Mouse (Mus musculus): ENCODE data around the gene Chrm4.

Chrm4 gene

DNA sequence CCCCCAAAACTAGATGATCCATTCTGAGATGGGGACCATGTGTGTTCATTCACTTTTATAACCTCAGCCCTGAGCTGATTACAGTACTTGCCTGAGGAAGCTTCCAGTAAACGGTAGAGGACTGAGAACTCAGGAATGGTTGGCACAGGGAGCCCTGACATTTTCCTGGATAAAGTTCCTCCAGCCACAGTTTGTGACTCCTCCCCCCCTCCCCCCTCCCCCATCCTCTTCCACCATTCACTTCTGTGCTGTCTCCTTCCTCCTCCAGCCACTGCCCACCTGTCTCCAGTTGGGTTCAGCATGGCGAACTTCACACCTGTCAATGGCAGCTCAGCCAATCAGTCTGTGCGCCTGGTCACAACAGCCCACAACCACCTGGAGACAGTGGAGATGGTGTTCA is at the start of gene Chrm4:
TSS of gene Chrm4 (plus strand) at position 301 of the 400 bp plus-strand sequence.
- no peak for DNase-seq (ENCODE audit: low spot score)

DNA sequence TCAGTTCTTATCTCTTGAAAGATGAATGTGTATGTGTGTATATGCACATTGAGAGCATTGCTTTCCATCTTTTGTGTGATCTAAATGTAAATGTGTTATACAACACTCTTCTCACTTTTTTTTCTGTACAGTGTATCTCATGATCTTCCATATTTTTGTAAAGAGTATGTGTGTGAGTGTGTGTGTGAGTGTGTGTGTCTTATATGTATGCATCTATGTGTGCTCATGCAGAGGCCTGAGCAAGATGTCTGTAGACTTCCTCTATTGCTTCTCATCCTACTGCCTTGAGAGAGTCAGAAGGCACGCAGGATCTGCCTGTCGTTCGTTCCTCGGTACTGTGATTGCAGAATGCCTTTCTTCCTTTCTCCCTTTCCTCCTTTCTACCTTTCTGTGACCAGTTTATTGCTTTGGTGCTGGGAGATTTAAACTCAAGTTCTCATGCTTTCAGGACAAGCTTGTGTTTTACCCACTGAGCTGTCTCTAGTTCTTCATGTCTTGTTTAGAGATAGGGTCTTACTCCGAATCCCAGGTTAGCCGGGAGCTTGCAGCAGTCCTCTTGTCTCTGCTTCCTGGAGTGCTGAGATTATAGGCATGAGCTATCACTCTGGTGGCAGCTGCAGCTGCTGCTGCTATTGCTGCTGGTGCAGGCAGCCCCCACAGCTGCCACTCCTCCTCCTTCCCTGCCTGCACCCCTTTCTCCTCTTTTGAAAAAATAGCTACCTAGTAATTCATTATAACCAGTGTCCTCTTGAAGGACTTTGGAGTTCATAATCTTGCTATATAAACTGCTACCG is 48.5 kb upstream of the Chrm4 start:
- no peak for DNase-seq (ENCODE audit: low spot score)

DNA sequence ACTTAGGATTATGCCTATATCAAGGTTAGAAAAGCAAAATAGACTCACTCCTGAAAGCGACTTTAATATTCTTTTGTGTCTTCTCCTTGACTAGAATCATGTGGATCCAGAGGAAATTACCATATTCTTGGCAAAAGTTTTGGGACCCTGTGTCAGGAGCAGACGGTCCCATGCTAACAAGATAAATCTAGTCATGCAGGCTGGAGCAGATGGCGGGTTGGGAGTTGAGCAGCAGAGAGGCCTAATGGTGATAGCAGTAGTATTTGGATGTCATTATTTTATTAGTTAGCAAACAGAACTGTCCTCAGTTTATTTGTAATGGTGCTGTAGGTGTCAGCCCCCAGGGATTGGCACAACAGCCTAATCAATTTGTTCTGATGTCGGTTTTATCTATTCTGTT is 43.1 kb upstream of the Chrm4 start:
- DNase-seq (ENCODE audit: low spot score) = no peak

DNA sequence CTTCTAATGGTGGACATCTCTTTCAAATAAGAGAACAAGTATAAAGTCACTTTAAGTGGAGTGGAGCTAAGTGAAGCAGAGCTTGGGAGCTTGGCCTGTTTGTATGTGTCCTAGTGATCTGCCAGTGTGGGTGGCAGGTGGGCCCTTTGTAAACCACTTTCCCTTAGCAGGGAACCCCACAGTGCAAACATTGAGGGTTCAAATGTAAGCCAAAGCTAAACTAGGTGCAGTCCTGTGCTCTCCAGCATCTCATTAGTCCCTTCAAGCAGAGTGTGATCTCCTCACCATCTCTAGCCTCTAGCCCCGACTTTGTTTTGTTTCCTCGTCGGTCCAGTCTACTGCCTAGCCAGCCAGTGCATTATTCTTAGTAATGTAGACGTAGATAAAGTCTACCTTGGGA is 42.4 kb upstream of the Chrm4 start:
- no peak for DNase-seq (ENCODE audit: low spot score)

DNA sequence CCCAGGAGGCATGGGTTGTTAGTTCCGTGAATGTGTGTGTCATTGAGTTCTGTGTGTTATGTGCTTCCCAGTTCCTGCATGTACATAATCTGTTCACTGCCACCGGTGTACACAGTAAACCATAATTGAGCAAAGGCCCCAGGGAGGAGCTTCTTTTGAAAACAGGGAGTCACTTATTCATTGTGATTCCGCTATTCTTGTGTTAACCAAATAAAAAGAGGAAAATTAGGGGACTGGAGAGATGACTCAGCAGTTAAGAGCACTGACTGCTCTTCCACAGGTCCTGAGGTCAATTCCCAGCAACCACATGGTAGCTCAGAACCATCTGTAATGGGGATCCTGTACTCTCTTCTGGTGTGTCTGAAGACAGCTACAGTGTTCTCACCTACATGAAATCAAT is 32.3 kb upstream of the Chrm4 start:
- DNase-seq (ENCODE audit: low spot score) = no peak

DNA sequence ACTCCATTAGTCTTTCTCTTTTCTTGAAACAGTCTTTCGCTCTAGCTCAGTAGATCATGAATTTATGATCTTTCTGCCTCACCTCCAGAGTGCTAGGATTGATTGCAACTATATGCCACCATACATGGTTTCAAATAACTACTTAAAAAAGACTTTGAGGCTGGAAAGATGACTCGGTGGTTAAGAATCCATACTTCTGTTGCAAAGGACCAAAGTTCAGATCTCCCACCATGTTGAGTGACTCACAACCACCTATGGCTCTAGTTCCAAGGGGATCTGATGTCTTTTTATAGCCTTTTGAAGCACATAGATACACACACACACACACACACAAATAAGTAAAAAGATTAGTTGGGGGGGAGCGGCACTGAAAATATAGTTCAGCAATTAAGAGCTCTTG is 31.6 kb upstream of the Chrm4 start:
- DNase-seq (ENCODE audit: low spot score) = no peak

DNA sequence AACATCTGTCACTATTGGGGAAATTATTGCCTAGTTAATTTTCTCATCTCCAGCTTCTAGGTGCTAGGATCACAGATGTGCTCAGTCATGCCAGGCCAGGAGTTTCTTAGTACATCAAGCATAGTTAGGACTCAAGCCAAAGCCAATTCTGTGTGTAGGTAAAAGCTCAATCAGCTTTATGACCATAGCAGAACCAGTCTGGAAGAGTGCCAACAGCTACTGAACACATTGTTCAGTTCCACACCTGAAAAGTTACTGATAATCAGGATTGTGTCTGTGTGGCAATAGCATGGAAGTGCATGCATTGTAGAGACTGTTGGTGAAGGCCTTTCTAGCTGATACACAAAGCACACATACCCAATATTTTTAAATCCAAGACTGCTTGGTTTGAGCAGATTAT is 29.1 kb upstream of the Chrm4 start:
- DNase-seq (ENCODE audit: low spot score) = no peak

DNA sequence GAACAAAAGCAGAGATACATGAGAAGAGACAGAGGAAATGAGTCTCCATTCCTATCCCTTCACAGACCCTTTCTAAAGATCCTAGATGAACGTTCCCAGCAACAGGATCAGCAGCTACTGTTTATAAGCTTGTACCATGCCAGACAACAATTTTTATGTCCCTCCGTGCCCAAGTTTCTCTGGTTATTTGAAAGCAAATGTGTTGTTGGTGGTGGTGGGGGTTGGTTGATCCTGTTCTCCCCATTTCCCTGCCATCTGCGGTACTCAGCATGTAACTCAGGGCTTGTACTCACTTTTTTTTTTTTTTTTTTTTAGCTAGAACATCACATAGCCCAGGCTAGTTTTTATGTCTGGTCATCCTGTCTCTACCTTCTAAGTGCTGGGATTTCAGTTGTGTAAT is 27.9 kb upstream of the Chrm4 start:
- no peak for DNase-seq (ENCODE audit: low spot score)

DNA sequence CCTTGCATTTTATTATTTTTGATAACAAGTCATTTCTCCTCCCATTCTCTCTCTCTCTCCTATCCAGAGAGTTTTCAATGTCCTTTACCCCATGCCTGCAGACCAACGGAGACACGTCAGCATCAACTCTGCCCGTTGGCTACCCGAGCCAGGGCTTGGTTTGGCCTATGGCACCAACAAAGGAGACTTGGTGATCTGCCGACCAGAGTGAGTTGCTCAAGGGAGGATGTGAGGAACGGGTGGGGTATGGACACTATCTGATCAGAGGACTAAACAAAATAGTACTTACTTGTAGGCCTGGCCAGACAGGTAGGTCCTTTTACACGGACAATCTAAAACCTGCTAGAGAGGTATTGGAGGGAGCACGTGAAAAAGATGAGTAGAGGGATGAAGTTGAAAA is 26.6 kb upstream of the Chrm4 start:
- no peak for DNase-seq (ENCODE audit: low spot score)

DNA sequence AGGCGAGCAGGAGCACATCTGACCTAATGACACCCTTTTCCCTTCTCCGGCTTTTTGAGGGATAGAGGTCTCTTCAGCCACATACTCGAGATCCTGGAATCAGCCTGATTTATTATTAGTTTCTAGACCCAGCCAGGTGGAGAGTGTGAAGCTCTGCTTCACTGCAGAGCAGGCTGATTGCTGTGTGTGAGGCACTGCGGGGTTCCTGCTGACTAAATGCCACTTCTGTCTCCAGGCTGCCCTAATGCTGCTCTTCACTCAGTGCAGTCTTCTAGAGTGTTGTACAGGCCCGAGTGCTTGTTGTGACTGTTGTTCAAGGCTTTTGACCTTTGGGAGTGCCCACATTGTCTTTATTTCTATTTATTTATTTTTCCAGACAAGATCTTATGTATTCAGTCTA is 24.7 kb upstream of the Chrm4 start:
- DNase-seq (ENCODE audit: low spot score) = no peak

DNA sequence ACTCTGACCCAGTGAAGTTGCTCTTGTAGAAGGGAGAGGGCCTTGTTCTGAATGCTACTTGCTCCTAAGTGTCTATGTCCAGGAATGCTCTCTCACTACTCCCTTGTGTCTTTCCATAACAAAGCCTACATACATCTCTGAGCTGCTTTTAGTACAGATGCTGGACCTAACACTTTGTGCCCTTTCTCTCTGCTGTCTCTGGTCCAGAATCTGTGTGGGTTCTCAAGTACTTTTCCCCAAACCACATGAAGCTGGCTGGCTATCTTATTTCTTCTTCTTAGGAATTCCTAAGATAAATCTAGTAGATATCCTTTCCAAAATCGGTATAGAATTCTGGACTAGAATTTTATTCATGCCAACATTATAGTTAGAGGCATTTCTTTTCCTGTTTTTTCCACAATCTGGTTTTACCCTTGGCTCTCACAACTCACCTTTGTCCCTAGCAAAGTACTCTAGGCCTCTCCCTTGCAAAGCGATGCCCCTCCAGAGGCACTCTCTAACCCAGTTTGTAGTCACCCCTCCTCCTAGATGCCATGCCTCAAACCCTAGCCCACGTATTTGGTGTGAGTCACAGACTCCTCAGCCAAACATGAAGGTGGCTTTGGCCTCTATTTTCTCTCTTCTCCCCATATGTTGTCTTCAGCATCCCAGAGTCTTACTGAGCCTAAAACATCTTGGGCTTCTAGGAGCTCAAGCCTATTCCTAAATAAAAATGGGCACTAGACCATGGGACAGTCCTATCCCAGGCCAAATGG is 23.7 kb upstream of the Chrm4 start:
- no peak for DNase-seq (ENCODE audit: low spot score)

DNA sequence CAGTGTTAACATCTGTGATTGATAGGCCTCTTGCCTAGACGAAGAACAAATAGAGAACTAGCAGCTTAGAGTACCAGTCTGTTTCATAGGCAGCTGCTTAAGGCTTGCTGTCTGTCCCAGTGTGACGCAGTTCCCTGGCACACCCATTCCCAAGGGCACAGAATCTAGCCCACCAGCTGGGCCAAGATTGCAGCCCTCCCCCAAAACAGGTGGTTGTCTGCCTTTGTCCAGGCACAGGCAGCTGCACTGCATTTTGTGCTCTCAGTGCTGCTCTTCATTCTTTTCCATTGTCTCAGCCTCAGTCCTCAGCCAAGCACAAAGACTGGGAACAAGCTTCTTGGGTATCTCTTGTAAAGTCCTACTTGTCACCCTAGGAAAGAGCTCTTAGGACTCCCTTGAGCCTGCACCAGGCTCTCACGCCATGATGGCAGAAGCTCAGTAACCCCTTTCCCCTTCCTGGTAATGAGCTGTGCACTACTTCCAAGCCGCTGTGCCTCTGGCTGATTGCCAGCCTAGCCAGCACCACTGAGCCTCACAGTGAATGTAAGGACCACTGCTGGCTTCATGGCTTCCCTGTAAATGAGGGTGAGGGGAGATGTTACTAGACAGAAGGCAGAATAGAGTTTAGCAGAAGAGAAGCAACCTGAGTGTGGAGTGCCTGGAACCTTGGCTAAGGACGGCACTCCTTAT is 22.3 kb upstream of the Chrm4 start:
- no peak for DNase-seq (ENCODE audit: low spot score)

DNA sequence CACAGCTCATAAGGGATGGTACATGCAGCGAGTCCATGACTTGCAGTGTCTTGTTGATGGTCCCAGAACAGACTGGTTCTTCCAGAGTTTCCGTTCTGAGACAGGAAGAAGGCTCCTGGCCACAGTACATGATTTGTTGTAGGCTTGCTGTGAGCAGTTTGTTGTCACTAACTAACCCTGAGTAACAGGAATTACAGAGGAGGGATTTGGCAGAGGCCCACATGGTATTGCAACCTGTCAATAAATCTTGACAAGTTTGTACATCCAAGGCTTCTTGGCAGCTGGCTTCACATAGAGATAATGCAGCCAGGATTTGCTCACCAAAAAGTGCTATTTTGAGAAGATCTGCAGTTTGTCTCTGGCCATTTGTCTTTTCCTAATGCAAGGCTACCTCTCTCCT is 20.9 kb upstream of the Chrm4 start:
- DNase-seq (ENCODE audit: low spot score) = no peak

DNA sequence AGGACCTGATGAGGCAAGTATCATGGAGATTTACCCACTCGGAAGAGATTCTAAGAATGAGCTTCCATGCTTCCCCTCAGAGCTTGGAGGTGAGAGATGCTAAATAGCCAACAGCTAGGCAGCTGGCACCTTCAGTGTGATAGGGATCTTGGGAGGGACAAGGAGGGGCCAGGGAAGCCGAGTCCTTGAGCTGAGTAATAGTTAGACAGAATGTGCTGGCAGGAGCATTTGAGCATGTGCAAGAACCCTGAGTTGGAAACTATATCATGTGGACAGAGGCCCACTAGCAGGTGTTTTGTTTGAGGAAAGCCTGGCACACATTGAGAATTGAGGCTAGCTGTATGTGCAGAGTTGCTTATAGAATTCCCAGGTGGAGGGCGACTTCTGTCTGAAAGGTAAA is 14.4 kb upstream of the Chrm4 start:
- no peak for DNase-seq (ENCODE audit: low spot score)

DNA sequence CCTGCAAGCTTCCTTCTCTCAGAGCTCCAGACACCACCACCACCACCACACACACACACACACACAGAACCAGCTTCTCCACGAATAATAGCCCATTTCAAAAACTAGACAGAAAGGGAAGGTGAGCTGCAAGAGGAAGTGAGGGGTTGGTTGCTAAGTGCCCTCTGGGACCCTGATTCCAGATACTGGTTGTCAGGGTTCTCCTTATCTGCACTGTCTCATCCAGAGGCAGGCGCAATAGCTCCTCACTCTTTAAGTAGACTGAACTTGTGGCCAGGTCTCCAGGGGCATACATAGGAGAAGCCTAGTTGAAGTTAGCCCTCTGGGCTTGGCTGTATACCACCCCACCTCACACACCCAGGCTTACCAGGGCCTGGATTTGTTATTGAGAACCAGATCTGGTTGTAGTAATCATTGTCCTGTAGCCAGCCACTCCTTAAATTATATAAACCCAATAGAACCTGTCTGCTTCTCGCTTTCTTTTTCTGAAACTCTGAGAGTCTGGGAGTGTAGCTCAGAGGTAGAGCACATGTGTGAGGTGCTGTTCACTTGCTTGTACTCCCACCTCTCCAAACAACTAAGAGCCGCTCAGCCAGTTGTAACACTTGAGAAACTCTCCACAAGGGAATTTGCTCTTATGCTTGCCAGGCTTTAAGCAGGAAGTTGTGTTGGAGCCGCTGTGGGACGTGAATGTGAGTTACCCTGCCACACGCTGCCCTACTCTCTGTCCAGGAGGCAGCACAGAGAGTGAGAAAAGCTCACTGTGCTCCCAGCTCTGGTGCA is 13.5 kb upstream of the Chrm4 start:
- no peak for DNase-seq (ENCODE audit: low spot score)

DNA sequence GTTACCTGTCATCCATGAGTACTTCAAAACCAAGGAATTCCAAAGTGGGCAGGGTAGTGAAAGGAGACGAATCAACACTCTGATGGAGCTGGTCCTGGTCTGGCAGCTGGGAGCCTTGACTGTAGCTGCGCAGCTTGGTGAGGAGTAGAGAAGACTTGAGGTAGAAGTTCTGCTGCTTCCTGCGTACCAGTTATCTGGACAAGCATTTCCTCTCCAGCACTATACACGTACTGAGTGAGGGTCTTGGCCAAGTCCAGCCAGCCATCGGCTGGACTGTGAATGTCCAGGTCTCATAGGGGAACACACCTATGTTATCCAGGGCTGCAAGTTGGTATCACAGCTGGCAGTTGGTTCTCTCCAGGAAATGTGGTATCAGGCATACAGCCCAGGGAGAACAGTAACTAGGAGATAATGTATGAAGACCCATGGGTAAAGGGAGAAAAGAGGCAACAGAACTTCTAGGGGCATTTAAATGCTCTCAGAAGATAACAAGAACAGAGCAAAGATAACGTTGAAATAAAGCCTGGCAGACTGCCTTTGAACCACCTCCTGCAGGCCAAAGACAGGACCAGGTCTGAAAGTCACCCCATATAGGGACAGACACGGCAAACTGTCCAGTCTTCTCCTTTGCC is 10.6 kb upstream of the Chrm4 start:
- DNase-seq (ENCODE audit: low spot score) = no peak

DNA sequence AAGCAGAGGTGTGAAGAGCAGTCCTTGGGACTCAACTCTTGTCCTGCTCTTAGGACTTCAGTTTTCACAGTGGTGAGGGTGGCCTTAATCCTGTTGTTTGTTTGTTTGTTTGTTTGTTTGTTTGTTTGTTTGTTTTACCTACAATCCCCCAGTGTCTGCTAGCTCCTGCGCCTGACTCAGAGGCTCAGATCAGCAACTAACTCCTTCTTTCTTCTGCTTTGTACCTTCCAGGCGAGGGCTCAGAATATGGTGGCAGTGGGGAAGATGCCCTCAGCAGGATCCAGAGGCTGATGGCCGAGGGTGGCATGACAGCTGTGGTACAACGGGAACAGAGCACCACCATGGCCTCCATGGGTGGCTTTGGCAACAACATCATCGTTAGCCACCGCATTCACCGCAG is 10.0 kb upstream of the Chrm4 start:
- DNase-seq (ENCODE audit: low spot score) = no peak

DNA sequence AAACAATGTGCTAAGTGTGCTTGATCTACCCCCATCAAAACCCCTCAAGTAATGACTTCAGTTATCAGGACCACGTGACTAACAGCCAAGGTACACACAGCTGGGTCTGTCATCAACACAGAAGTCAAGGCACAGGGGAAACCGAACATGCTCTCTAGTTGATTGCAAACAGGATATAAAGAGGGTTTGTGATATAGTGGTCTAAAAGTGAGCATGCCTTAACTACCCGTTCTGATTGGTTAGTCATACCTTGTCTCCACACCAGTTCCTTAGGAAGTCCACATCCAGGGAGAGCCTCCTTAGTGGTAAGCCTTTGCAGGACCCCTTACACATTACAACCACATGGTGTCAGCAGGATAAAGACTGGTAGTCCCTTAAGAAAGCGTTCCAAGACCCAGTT is 6.9 kb upstream of the Chrm4 start:
- DNase-seq (ENCODE audit: low spot score) = no peak

DNA sequence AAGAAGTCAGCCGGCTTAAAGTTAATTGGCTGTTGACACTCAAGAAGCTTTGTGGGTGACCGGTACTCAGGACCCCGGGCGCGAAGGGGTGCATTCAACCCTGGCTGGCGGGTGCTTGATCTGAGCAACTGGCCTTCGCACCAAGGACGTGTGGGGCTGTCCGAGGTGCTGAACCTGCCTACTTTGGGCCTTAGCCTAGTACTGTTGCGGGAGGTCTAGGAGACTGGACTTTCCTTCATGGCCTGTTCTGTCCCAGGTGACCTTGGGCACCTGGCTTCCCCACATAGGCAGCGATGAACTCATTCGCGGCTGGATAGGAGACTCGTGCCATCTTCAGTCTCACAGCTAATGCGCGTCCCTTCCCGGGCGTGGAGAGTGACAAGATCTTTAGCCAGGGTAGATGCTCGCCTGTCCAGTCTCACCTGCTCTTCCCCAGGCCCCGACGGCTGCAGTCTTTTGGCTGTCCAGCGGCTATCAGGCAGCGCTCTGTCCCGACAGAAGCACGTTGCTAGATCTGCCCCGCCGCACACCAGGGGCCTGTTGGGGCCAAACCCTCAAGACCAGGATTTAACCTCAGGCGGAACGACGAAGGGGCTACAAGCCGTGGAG is 5.8 kb upstream of the Chrm4 start:
- peak; percentile 71 for DNase-seq (ENCODE audit: low spot score)

DNA sequence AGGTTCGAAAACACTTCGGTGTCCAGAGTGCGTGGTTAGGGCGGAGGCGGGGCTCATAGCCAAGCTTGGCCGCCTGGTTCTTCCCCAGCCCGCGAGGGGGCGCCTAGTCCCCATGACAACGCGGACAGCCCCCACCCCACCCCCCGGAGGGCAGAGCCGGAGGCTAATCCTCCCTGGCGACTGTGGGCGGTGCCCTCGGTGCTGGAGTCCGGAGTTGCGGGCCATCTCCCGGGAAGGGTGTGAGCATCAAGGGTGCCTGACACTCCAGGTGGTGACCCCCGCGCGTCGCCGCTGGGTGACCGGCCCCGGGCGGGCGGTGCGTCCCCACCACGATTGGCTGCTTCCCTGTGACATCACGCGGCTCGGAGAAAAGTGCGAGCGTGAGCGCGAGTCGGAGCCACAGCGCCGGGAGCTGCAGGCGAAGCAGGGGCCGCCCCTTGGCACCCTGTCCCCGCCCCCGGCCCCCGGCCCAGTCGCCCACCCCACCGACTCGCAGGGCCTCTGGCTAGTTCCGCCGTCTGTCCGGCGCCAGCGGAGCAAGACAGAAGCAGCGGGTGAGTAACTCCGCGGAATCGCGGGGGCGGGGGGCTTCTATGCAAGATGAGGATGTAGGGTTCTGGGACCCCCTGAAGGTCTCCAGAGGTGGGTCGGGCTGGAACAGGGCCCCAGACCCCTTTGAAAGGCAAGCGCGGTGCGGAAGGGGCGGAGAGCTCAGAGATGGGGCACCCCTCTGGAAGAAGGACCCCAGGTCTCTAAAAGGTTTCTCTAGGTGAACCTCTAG is 5.1 kb upstream of the Chrm4 start:
- DNase-seq (ENCODE audit: low spot score) = no peak
